Mouse (Mus musculus) stomach, embryonic 16.5 days (tissue): ENCODE data around the gene Ccdc86. TPM values are rescaled to one million over a fixed set of nuclear protein-coding genes. Genes with fewer than 3 reads are reported as not detected.

Source experiments
- ATAC-seq: fragments of 200-750 bp; cut with Nextera tagmentation; 2 replicates; pipeline ENCODE4 v1.8.0; 2017; ENCODE audit warnings: moderate number of reproducible peaks, moderate TSS enrichment; ENCODE audit not compliant: insufficient read depth, low FRiP score
- H3K27ac ChIP-seq: fragments of 300-500 bp; sonication (generic); 2 replicates; pipeline ENCODE4 v1.5.1; 2014; ENCODE audit warnings: low read length
- H3K27me3 ChIP-seq: fragments of 300-500 bp; sonication (generic); 2 replicates; pipeline ENCODE4 v1.6.1; 2014; ENCODE audit warnings: low read length, control low read depth, mixed read lengths; ENCODE audit not compliant: control insufficient read depth, insufficient read depth
- H3K36me3 ChIP-seq: fragments of 300-500 bp; sonication (generic); 2 replicates; pipeline ENCODE4 v1.6.1; 2014; ENCODE audit warnings: low read length; ENCODE audit not compliant: control insufficient read depth, insufficient read depth
- H3K4me1 ChIP-seq: fragments of 300-500 bp; sonication (generic); 2 replicates; pipeline ENCODE4 v1.6.1; 2014; ENCODE audit warnings: low read length, control low read depth, mixed read lengths; ENCODE audit not compliant: control insufficient read depth, insufficient read depth
- H3K4me2 ChIP-seq: fragments of 300-500 bp; sonication (generic); 2 replicates; pipeline ENCODE4 v1.6.1; 2014; ENCODE audit warnings: low read depth, low read length, mixed read lengths
- H3K4me3 ChIP-seq: fragments of 300-500 bp; sonication (generic); replicated peaks from 2 replicates; pipeline ENCODE4 v1.5.1; 2014; ENCODE audit warnings: mild to moderate bottlenecking, low read length
- H3K9ac ChIP-seq: fragments of 300-500 bp; sonication (generic); 2 replicates; pipeline ENCODE4 v1.6.1; 2014; ENCODE audit warnings: low read length
- H3K9me3 ChIP-seq: fragments of 300-500 bp; sonication (generic); replicated peaks from 2 replicates; pipeline ENCODE4 v1.6.1; 2016; ENCODE audit warnings: low read length, control low read depth; ENCODE audit not compliant: control insufficient read depth
- WGBS: fragments of 180-500 bp; shearing (Covaris S2); extraction: QIAGEN DNeasy Blood & Tissue Kit; methylation state at CpG from one replicate; pipeline ENCODE4 v1.1.7; 2014; 5-methylcytosine and 5-hydroxymethylcytosine counted together
- polyA plus RNA-seq: library from polyadenylated mRNA; unstranded; fragments of >200 nt; fragmentation: Nextera tagmentation; extraction: Ambion mirVana; gene quantifications from 2 replicates; pipeline ENCODE4 v1.2.1, GENCODE M21; 2015

The Ccdc86 gene
- polyA plus RNA-seq, 1 experiment from 2014 or later: 27.5 TPM

DNA sequence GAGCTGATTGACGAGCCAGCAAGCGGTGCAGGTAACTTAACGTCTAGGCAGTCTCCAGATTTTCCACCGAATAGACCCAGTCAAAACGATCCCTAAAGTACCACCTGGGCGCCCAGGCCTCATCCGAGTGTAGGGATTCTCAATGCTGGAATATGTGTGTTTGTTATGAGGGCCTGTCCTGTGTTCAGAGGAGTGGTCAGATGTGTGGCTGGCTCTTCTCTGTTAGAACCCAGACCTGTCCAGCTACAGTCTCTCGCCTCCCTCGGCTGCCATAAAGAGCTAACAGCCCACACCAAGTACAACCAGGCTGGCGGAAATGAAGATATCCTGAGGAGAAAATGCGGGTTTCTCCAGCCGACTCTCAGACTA, 10.9 kb upstream of the Ccdc86 start:
- Histone ChIP-seq H3K9me3 (no peaks in the 10 kb centered on the region), H3K27ac (no peak overlapping the region), H3K9ac (0 out of 2 replicates have a peak overlapping the region, but pooled peaks have one; percentile 21), H3K4me2 (no peak overlapping the region), H3K4me1 (peaks cover 3% of the 10 kb centered on the region; the same call in 1 of the 2 replicates), H3K36me3 (no peaks in the 10 kb centered on the region), H3K27me3 (no peaks in the 10 kb centered on the region), H3K4me3 (no peak overlapping the region)
- ATAC-seq: no peak
- 44% methylated on average over 12 of the region's 12 CpGs for WGBS

- 31% methylated on average over 11 of the region's 11 CpGs for WGBS
- Histone ChIP-seq H3K27me3 (no peaks in the 10 kb centered on the region), H3K4me1 (peaks cover 3% of the 10 kb centered on the region; the same call in 1 of the 2 replicates), H3K27ac (no peak overlapping the region), H3K4me2 (no peak overlapping the region), H3K36me3 (no peaks in the 10 kb centered on the region), H3K4me3 (no peak overlapping the region), H3K9me3 (no peaks in the 10 kb centered on the region), H3K9ac (0 out of 2 replicates have a peak overlapping the region, but pooled peaks have one; percentile 21)
- ATAC-seq: peak; percentile 55; the same call in 1 of the 2 replicates
These were observed 10.3 kb upstream of the Ccdc86 start for GRCm38 (mm10) chr19:10959085-10959977.

DNA sequence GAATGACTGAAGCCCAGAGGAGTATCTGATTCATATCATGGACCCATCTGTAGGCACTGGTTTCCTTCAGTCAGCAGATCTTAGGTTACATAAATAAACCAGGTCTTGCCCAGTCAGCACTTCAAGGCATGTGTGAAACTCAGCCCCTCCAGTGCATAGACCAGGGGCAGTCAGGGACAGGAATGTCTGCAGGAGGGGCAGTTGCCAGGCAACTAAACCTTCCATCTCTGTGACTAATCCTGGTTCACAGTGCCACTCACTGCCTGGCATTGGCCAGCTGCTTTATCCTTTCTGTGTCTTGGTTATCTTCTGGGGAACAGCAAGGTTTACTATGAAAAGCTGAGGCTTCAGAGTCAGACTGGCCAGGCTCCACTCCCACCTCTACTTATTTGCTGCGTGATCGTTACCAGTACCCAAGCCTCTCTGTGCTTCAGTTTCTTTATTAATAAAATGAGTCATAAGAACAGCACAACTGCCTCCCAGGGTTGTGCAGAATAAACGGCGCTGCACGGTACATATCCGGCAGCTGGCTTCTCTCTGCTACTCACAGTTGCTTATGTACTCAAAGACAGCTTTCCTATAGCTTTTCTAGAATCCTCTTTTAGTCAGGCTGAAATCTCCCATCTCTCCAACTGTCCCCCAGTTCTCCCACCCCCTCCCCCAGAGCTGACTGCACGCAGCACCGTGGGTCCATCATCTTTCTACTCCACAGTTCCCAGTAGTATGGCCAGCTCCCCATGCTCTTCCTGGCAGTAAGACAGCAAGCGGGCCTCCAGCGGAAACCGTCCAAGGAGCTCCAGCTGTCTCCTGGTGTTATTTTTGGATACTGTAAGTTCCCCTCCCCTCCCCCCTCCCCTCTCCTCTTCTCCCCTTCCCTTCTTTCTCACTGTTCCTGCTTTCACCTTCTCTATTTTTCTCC, 3.2 kb upstream of the Ccdc86 start:
- peak overlapping the region; percentile 28; the same call in 1 of the 2 replicates for H3K4me2 ChIP-seq
- ATAC-seq: peak; percentile 78

GRCm38 (mm10) chr19:10949558-10949957, 492 bp upstream of the Ccdc86 start:
- Histone ChIP-seq H3K9ac (peak overlapping the region; percentile 59), H3K27me3 (no peaks in the 10 kb centered on the region), H3K27ac (peak overlapping the region; percentile 12; the same call in 1 of the 2 replicates), H3K4me3 (peak overlapping the region; percentile 76), H3K4me2 (peak overlapping the region; percentile 98), H3K9me3 (no peaks in the 10 kb centered on the region), H3K4me1 (peaks cover 39% of the 10 kb centered on the region), H3K36me3 (peaks cover 5% of the 10 kb centered on the region)
- ATAC-seq: no peak
- 21% methylated on average over 9 of the region's 9 CpGs for WGBS

More for the DNA sequence above, 3.2 kb upstream of the Ccdc86 start:
- Histone ChIP-seq H3K4me3 (no peak overlapping the region), H3K36me3 (no peaks in the 10 kb centered on the region), H3K4me1 (peaks cover 29% of the 10 kb centered on the region), H3K27me3 (no peaks in the 10 kb centered on the region), H3K9ac (peak overlapping the region; percentile 4), H3K27ac (peak overlapping the region; percentile 94), H3K9me3 (no peaks in the 10 kb centered on the region)
- WGBS: 28% methylated on average over 11 of the region's 11 CpGs

GRCm38 (mm10) chr19:10948416-10948815, 650 bp downstream of the Ccdc86 start:
- no peaks in the 10 kb centered on the region for H3K9me3 ChIP-seq
- H3K4me3 ChIP-seq: peak overlapping the region; percentile 76
- no peak overlapping the region for H3K27ac ChIP-seq
- H3K9ac ChIP-seq: peak overlapping the region; percentile 86
- H3K36me3 ChIP-seq: peaks cover 7% of the 10 kb centered on the region
- no peak for ATAC-seq
- H3K4me2 ChIP-seq: peak overlapping the region; percentile 98
- under 1% methylated on average over 20 of the region's 20 CpGs for WGBS
- H3K4me1 ChIP-seq: peaks cover 39% of the 10 kb centered on the region
- H3K27me3 ChIP-seq: no peaks in the 10 kb centered on the region

- peak overlapping the region; percentile 86 for H3K9ac ChIP-seq
These were observed 1.8 kb downstream of the Ccdc86 start for GRCm38 (mm10) chr19:10947219-10947618.

DNA sequence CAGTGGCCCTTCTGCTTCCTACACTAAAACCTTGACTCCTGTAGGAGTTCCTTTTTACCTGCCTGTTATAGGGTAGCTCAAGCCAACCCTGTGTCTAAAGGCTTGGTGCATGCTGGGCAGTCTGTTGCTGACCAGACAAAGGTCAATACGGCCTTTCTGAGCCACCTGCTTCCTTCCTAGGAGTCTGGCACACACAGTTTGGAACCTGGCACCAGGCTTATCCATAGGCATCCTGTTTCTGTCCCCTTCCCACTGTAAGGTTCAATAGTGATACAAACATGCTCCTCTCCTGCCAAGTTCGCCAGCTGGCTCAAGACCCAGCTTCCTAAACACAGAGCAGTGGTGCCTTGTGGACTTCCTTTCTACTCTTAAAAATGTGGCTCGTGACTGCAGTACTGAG, 2.6 kb downstream of the Ccdc86 start:
- WGBS: 80% methylated on average over 3 of the region's 3 CpGs
- Histone ChIP-seq H3K4me3 (0 out of 2 replicates have a peak overlapping the region, but pooled peaks have one; percentile 76), H3K9ac (0 out of 2 replicates have a peak overlapping the region, but pooled peaks have one; percentile 15), H3K9me3 (no peaks in the 10 kb centered on the region), H3K36me3 (peaks cover 7% of the 10 kb centered on the region), H3K27me3 (no peaks in the 10 kb centered on the region), H3K27ac (no peak overlapping the region), H3K4me1 (peaks cover 25% of the 10 kb centered on the region), H3K4me2 (peak overlapping the region; percentile 98)
- no peak for ATAC-seq

More at GRCm38 (mm10) chr19:10947219-10947618, 1.8 kb downstream of the Ccdc86 start:
- no peaks in the 10 kb centered on the region for H3K9me3 ChIP-seq
- peaks cover 7% of the 10 kb centered on the region for H3K36me3 ChIP-seq
- no peaks in the 10 kb centered on the region for H3K27me3 ChIP-seq
- no peak for ATAC-seq
- H3K4me2 ChIP-seq: peak overlapping the region; percentile 98
- peak overlapping the region; percentile 76 for H3K4me3 ChIP-seq
- peaks cover 32% of the 10 kb centered on the region for H3K4me1 ChIP-seq
- H3K27ac ChIP-seq: no peak overlapping the region
- 76% methylated on average over 5 of the region's 5 CpGs for WGBS

DNA sequence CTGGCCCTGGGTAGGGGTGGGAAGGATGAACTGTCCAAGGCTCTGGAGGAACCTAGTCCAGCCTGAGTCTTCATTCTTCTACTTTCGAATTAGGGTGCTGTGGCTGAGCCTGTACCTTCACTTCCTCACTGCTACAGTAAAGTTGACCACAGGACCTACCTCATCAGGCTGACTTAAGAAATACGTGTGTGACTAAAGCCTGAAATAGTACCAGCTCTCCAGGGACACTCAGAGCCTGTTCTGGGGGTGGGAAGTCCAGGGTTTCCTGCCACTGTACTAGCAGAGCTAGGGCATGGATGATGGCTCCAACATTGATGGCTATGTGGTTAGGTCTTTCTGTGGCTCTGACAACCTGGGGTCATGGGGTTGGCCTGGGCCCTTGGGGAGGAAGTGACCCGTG, 5.1 kb downstream of the Ccdc86 start:
- Histone ChIP-seq H3K9ac (no peak overlapping the region), H3K4me1 (peaks cover 30% of the 10 kb centered on the region), H3K4me2 (no peak overlapping the region), H3K36me3 (peaks cover 7% of the 10 kb centered on the region), H3K27ac (no peak overlapping the region), H3K4me3 (no peak overlapping the region), H3K27me3 (0 out of 2 replicates have a peak, but pooled peaks cover 3% of the 10 kb centered on the region), H3K9me3 (no peaks in the 10 kb centered on the region)
- 91% methylated on average over 3 of the region's 3 CpGs for WGBS
- no peak for ATAC-seq
